Mouse (Mus musculus) thymus, postnatal 36 days (tissue): ENCODE data around the gene Atad1.
"Not testable (repeated sequence)": the region's sequence is repeated elsewhere in the genome, so short reads cannot be mapped to it uniquely, and the experiment has no call there.

ENCODE experiments used
- DNase-seq, 2 experiments: peaks; one replicate each; pipeline ENCODE4 v3.0.0; 2022; ENCODE audit warnings: mixed read lengths in 2 of 2

The Atad1 gene

GRCm38 (mm10) chr19:32739686-32740085 lies at the start of gene Atad1:
Gene Atad1, minus strand, starts transcription at chr19:32739786.
- DNase-seq: no peak

- DNase-seq: not testable (repeated sequence)
Observed at GRCm38 (mm10) chr19:32788016-32788415, 48.4 kb upstream of the Atad1 start.

- DNase-seq: not testable (repeated sequence)
Observed at GRCm38 (mm10) chr19:32787388-32787787, 47.8 kb upstream of the Atad1 start.

- DNase-seq: no peak
Observed at GRCm38 (mm10) chr19:32781305-32782071, 41.9 kb upstream of the Atad1 start.

GRCm38 (mm10) chr19:32779131-32779530 lies 39.5 kb upstream of the Atad1 start:
- no peak for DNase-seq

GRCm38 (mm10) chr19:32778411-32778810 lies 38.8 kb upstream of the Atad1 start:
- DNase-seq: no peak

- no peak for DNase-seq
Observed at GRCm38 (mm10) chr19:32762493-32762892, 22.9 kb upstream of the Atad1 start.

GRCm38 (mm10) chr19:32761162-32761561 lies 21.6 kb upstream of the Atad1 start:
- DNase-seq: no peak

GRCm38 (mm10) chr19:32760499-32760898 lies 20.9 kb upstream of the Atad1 start:
- no peak for DNase-seq

- DNase-seq: no peak
Observed at GRCm38 (mm10) chr19:32759357-32760024, 19.9 kb upstream of the Atad1 start.

- DNase-seq: no peak
Observed at GRCm38 (mm10) chr19:32758793-32759161, 19.2 kb upstream of the Atad1 start.

GRCm38 (mm10) chr19:32757831-32758792 lies 18.5 kb upstream of the Atad1 start:
- peak; percentile 56 to 72 for DNase-seq

GRCm38 (mm10) chr19:32756900-32757725 lies 17.5 kb upstream of the Atad1 start, which contains the start of gene Pten:
Gene Pten, plus strand, starts transcription at chr19:32757497.
- peak; percentile 97 to 98 for DNase-seq

- no peak for DNase-seq
Observed at GRCm38 (mm10) chr19:32756636-32756899, 17.0 kb upstream of the Atad1 start.

GRCm38 (mm10) chr19:32755792-32756635 lies 16.4 kb upstream of the Atad1 start:
- peak; percentile 96 to 98 for DNase-seq

- no peak for DNase-seq
Observed at GRCm38 (mm10) chr19:32755104-32755791, 15.7 kb upstream of the Atad1 start.

- DNase-seq: peak; percentile 61 to 80
Observed at GRCm38 (mm10) chr19:32754188-32755000, 14.8 kb upstream of the Atad1 start.

GRCm38 (mm10) chr19:32753386-32753785 lies 13.8 kb upstream of the Atad1 start:
- no peak for DNase-seq

- DNase-seq: no peak
Observed at GRCm38 (mm10) chr19:32752357-32752756, 12.8 kb upstream of the Atad1 start.

- peak; percentile 74 to 80 for DNase-seq
Observed at GRCm38 (mm10) chr19:32749425-32749824, 9.8 kb upstream of the Atad1 start.
